Mouse (Mus musculus) adrenal gland, adult 18-20 months (tissue): ENCODE data around the gene Map2k2. TPM values are rescaled to one million over a fixed set of nuclear protein-coding genes. Genes with fewer than 3 reads are reported as not detected.
"Not testable (repeated sequence)": the region's sequence is repeated elsewhere in the genome, so short reads cannot be mapped to it uniquely, and the experiment has no call there.

Experiments used
- DNase-seq, 2 experiments: peaks; one replicate each; pipeline ENCODE4 v3.0.0; 2021 to 2022; ENCODE audit warnings: low spot score in 2 of 2
- total RNA-seq, 2 experiments: library from RNA; stranded (reverse); gene quantifications; 1 replicate in 1 of 2; 2 replicates in 1 of 2; pipeline ENCODE4 v1.2.3; 2021

Gene Map2k2
- total RNA-seq, 2 experiments from 2014 or later = 165 to 179 TPM

DNA sequence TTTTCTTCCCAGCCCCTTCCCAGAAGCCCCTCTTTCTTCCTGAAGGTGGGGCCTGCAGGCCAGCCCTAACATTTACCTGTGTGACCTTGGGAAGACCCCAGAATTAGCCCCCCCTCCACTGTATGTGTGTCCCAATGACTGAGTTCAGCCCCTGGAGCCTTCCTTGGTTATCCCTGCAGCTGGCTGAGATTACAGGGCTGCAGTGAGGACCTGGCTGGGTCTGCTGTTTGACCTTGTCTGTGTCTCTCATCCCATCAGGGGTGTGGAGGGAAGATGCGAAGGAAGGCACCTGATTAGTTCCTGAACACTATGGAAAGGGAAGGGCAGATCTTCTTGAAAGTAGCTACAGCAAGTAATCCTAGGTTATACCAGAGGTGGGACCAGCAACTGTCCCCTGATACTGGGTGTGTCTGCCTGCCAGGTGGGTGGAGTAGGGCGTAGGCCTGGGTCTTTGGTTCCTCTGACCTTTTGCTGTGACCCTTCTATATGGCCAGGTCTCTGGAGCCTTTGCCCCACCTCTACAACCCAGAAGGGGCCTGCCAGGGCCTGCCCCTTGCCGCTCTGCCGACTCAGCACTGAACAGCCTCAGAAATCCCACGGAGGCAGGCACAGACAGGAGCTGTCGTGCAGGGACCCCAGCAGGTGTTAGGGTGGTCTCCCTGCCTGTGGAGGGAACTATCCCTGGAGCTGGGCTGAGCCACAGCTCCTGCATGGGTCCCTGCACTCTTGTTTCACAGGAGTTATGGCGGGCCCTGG is 35.9 kb downstream of the Map2k2 start:
- no peak for DNase-seq

DNA sequence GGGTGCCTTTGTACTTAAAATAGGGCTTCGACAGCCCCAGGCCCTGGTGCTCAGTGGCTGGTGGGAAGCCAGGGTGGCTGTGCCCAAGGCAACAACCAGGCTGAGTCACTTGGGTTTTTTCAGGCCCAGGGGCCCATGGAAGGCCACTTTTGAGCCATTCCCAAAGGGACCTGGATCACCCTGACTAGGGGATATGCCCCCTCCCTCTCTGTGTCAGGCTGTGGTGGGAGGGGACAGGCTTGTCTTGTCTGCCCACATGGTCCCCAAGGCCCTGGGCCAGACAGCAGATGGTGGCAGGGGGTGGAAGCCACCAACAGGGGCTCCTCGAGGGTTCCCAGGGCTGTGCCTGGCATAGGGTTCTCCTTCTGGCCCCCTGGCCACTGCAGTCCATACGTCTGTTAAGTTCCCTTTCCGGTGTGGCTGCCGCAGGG is 36.9 kb downstream of the Map2k2 start:
- DNase-seq = no peak

DNA sequence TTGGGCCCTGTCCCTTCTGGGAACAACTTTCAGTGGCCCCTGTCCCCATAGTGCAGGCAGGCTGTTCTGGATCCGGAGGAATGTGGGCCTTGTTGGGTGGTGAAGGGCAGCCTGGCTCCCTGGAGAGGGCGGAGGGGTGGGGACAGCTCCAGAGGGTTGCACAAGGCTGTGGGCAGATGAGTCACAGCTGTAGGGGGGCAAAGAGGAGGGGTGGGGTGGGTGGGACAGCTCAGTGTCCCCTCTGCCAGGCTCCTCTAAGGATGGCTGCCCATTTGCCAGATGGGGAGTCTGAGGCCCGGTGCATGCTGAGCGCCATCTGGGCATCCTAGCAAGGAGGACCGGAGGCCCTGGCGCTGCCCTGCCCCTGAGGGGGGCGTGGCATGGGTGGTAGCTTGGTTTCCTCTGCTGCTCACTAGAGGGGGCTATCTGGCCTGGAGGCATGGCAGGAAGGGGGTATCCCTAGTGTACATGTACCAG is 37.5 kb downstream of the Map2k2 start:
- peak in 1 of 2 experiments; percentile 49 for DNase-seq

DNA sequence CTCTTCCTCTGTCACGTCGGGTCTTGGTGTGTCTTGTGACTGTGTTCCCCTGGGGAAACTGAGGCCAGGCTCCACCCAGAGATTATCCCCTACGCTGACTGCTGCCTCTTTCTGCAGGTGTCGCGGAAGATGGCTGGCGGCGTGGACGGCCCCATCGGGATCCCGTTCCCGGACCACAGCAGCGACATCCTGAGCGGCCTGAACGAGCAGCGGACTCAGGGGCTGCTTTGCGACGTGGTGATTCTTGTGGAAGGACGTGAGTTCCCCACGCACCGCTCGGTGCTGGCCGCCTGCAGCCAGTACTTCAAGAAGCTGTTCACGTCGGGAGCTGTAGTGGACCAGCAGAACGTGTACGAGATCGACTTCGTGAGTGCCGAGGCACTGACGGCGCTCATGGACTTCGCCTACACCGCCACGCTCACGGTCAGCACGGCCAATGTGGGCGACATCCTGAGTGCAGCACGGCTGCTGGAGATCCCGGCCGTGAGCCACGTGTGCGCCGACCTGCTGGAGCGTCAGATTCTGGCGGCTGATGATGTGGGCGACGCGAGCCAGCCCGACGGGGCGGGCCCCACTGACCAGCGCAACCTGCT is 38.2 kb downstream of the Map2k2 start:
- DNase-seq = no peak

DNA sequence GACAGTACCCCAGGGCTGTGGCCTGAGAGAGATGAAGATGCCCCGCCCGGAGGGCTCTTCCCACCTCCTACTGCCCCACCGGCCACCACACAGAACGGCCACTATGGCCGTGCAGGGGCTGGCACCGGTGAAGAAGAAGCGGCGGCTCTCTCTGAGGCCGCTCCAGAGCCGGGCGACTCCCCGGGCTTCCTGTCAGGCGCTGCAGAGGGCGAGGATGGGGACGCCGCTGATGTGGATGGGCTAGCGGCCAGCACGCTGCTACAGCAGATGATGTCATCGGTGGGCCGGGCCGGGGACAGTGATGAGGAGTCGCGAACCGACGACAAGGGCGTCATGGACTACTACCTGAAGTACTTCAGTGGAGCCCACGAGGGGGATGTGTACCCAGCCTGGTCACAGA is 39.0 kb downstream of the Map2k2 start:
- no peak for DNase-seq

DNA sequence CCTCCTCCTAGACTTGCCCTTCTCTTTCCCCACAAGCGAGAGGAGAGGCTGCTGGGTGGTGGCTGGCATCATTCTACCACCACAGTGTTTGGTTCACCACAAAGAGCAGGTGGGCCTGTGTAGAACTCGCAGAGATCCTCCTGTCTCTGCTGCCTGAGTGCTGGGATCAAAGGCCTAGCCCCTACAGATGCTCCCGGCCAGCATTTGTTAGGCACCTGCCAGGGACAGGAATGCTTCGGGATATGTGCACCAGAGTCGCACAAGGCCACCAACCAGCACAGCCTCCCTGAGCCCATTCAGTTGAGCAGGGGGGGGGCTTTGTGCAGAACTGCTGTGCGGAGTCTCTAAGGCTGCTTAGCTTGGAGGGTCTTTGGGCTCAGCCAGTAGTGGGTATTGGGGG is 39.6 kb downstream of the Map2k2 start:
- no peak for DNase-seq

DNA sequence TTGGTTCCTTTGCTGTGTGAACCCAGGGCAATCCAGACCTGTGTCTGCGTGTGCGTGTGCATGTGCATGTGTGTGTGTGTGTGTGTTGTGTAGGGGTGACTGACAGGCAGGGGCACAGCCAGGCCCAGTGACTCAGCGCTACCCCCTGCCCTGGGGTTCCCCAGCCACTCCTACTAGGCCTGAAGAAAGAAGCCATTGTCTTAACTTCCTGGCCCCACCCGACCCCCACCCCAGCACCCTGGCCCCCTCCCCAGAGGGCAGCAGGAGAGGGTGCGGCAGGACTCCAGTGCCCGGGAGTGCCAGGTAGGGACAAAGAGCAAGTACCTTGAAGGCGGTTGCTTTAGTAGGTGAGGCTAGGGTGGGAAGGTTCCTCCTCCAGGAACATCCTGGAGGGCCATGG is 40.1 kb downstream of the Map2k2 start:
- DNase-seq = no peak

DNA sequence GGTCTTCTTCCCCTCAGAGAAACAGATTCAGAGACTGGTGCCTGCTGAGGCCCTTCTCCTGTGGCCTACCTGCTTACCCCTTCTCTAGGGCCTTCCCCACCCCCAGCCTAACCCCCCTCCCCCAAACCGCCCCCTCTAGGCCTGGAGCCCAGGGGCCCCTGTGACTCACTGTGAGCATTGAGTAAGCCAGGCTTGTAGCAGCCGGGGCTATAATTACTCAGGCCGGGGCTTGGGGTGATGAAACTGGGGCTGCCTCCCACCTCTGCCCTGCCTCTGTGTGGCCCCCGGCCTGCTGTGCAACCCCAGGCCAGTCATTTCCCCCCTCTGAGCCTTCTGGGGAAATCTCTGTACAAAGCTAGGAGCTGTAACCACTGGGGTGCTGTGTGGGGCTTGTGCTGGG is 40.6 kb downstream of the Map2k2 start:
- no peak for DNase-seq

DNA sequence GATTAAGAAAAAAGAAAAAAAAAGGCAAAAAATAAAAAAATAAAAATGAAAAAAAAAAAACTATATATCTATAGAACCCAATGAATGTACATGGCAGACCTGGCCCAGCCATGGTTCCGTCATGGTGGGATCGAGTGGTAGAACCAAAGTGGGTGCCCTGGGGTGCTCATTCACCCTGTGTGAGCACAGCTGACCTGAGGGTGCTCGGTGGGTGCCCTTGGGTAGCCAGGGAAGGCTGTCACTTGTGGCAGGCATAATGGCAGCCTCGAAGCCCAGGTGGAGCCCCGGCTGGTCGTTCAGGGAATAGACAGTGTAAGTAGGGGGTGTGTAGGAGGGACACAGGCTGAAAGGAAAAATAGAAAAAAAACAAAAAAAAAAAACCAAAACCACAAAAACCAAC is 45.5 kb downstream of the Map2k2 start:
- no peak for DNase-seq

DNA sequence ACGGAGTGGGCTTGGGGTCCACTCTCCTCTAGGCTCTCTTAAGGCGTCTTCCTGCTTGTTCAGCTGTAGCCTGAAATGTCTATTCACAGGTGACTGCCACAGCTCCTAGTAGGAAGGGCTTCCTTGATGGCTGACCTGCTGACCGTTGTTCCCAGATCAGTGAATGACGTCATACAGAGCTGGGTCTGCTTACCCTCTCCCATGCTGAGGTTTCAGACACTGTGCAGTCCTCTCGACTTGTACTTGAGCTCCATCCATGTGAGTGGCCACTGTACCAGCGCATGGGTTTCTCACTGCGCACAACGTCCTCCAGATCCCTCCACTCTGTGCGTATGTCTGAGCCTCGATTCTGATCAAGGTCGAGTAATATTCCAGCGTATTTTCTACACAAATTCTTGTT is 46.9 kb downstream of the Map2k2 start:
- no peak for DNase-seq

DNA sequence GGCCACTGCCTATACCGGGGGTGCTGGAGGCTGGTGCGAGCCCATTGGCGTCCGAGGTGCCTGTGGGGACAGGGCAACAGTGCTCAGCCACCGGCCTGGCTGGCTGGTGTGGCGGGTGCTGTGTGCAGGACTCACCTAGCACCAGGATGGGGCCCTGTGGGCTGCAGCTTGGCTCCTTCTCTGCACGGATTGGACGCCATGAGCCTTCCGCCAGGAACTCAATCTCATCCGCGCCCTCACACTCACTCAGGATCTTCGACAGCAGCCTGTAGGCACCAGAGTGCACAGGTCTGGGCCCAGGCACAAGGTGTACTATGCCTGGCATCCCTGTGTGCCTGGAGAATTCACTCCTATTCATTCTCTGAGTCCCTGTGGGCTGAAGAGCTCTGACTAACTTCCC is 48.6 kb downstream of the Map2k2 start:
- DNase-seq = no peak

DNA sequence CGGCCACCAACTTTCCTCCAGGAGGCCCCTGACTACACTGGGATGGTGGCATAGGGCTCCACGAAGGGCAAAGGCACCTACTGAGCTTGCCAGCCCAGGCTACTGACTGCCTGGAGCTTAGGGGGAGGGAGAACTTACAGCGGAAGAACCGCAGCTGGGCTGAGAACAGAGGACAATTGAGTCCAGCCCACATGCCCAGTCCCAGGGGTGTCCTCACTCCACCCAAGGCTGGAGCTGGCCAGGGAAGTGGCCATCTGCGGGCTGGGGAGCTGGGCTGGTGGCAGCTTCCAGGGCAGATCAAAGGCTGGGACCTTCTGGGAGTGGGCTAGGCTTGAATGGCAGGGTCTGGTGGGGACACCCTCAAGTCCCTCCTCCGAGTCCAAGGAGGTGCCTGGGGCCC is 49.0 kb downstream of the Map2k2 start:
- no peak for DNase-seq

DNA sequence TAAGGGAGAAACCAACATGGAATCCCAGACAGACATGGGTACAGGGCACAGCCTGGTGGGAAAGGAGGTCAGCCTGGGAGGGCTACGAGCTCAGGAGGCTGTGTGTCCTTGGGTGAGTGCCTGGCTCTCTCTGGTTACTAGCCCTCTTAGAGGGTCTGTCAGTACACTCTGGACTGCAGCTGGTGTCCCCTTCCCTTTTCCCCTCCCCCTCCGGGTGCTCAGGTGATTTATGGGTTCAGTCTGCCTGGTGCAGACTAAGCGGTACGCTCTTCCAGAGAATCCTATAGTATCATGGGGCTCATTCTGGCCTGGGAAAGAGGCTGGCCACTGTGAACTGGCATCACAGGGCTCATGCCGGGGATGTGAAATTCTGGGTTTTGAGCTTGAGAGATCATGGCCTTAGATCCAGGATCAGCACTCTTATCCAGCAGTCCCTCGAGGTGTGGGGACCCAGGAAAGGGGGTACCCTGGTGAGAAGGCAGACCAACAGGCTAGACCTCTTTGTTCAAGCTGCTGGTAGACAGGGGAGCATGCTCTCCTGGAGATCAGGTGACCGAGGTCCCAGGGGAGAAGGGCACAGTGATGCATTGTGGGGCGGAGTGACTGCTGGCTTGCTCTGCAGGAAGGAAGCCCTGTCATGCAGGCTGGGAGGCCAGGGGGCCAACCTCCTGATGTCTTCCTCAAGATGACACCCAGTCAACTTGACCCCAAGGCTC is 56.0 kb downstream of the Map2k2 start:
- no peak for DNase-seq

DNA sequence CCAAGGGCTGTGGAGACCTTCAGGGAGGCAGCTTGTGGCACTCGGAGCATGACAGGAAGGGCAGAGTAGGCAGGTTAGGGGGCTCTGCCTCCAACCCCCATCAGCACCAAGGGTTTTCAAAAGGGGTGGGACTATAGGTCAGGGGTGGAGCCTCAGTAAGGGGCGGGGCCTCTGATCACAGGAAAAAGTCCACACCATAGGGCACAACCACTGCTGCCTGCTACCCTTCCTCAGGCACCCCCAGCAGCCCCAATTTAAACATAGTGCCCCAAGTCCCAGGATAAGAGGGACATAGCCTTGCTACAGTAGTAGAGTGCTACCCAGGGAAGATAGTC is 56.6 kb downstream of the Map2k2 start:
- no peak for DNase-seq

DNA sequence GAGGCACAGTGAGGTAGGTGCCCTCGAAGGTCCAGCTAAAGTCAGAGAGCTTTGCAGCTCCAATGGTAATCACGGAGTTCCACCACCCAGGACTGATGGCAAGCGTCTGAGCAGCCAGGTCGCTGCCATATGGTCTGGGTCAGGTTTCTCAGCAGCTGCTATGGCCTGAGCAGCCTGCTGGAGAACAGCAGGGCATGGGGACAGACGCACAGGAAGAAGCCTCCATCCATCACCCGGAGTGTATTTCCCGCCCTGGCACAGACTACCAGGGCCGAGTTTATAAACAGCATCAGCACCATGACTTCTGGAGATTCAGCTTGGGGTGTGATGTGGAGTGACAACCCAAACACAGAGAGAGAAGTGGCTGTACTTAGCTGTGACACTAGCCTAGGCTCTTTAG is 59.4 kb downstream of the Map2k2 start:
- DNase-seq = no peak

DNA sequence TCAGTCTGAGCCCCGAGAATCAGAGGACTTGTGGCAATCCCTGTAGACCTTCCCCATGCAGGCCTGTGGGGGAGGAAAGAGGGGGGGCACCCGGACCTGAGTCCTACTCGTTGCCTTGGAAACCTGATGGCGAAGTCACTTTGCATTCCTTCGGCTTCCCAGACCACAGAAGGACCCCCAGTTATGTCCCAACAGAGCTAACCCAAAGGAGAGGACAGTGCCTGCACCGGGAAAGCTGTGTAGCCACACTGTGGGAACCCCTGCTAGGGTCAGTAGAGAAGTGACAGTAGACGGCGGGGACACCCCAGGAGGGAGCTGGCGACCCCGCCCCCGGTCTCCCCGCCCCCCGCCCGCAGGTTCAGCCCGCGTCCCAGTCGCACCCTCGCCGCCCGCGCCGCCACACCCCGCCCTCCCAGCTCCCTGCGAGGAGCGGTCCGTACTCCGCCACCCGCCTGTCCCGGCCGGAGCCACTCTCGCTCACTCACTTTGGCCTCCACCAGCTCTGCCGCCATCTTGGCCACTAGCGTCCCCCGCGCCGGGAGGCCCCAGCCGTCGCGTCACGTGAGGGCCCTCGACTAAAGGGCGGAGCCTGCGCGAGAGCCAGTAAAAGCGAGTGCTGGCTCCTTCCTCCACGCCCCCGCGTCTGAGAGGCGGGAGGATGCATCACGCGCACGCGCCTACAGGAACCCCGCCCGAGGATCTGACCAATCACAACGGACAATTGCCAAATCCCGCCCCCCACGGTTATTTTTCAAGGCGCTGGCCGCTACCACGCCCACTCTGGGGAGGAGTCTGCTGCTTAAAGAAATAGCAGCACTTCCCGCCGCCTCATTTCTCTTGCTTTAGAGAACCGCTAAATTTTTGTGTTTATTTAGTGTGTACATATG is 61.7 kb downstream of the Map2k2 start, which contains the start of gene Pias4:
Gene Pias4 (minus strand): TSS at position 724 of the 887 bp plus-strand sequence.
- peak; percentile 99 for DNase-seq

DNA sequence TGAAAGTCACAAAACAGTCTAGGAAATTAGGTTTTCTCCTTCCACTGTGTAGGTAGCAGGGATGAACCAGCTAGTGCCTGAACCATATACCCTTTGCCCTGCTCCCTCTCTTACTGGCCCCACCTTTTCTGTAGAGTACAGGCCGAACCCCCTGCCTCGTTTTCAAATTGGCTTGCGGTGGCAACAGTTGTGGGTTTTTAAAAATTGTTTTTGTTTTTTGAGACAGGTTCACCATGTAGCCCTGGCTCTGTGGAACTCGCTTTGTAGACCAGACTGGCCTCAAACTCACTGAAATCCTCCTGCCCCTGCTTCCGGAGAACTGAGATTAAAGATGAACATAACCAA is 62.3 kb downstream of the Map2k2 start:
- DNase-seq = no peak

DNA sequence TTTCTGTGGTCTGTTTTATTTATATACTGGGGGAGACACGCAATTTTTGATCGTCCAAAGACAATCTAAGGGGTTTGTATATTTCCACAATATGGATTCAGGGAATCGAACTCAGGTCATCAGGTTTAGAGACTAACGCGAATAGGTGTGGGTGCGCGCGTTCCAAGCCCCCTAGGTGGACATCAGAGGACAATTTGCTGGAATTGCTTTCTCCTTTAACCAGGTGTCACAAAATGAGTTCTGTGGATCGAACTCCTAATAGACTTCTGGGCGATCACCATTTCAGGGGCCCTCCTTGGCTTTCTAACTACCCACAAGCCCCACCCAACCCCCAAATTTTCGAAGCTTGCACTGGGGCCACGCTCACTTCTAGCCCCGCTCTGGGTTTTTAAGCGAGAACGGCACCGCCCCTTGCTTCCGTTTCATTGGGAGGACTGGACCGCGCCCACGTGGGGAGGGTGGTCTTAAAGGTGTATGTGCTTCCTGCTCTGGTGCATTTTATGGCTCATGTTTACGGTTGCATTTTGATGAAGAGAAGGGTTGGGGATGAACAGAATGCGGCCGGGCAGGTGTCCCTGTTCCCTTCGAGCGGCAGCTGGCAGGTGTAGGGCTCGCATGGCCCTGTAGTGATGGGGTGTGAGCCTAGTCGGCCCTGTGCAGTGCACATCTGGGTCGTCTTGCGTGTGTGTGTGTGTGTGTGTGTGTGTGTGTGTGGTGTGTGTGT is 63.0 kb downstream of the Map2k2 start:
- DNase-seq = peak; percentile 71 to 77

DNA sequence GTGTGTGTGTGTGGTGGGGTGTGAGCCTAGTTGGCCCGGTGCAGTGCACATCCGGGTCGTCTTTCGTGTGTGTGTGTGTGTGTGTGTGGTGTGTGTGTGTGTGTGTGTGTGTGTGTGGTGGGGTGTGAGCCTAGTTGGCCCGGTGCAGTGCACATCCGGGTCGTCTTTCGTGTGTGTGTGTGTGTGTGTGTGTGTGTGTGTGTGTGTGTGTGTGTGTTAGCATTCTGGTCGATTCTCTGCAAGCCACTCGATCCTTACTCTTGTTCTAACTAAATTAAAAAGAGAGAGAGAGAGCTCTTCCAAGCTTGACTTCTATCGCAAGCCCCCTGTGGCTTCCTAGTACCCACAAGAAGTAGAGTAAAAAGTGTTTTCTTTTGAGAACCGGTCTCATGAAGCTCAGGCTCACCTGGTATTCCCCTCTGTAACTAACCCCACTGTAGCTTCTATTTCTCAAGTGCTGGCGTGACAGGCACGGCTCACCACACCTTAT is 63.7 kb downstream of the Map2k2 start:
- not testable (repeated sequence) for DNase-seq

DNA sequence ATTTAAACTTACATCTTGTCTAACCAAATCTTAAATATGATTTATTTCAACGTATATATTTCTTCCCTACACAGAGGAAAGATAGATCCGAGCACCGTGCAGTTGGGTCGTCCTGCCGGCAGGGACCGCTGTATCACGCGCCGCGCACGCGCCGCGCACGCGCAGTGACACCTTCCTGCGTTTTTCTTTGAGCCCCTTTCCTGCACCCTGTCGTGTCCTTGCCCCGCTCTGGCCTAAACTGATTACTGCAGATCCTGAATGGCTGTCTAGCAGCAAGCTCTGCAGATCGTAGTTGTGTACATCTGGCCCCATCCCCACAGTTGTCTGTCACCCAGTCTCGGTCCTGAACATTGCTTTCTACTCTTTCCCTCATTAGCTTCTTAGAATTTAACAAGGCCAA is 67.4 kb downstream of the Map2k2 start:
- DNase-seq = peak; percentile 83 to 85
